Mouse (Mus musculus) heart, postnatal 0 days (tissue): ENCODE measurements around the gene Ubr2.

Experiments
- CTCF ChIP-seq: IDR thresholded peaks from 2 replicates; pipeline ENCODE4 v1.5.1; 2016; ENCODE audit warnings: antibody characterized with exemption, control low read depth, low read depth
- EP300 ChIP-seq: IDR thresholded peaks from 2 replicates; pipeline ENCODE4 v1.6.1; 2016; ENCODE audit warnings: antibody characterized with exemption, low read depth

DNA sequence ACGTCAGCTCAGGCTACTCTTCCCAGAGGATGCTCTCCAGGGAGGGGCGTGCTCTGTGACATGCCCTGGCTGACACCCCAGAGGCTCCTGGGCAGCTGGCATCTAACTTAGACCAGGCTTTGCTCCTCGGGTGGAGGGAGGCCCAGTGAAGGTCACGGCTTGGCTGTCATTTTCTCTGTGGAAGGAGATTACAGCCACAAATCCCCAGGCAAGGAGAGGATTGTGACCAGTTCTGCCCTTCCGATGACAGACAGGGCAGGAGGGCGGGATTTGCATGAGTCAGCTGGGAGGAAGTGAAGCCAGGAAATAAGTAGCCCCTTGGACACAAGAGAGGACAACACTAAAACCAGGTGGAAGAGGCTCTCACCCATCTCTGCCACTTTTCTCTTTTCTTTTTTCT lies 98.0 kb downstream of the Ubr2 start:
- TF ChIP-seq CTCF (no peak), EP300 (no peak)
